Mouse (Mus musculus) subcutaneous adipose tissue, adult 2 months (tissue): ENCODE data around the gene Aqr. TPM values are rescaled to one million over a fixed set of nuclear protein-coding genes. Genes with fewer than 3 reads are reported as not detected.

ENCODE experiments used
- polyA plus RNA-seq: library from polyadenylated mRNA; depleted of rRNA; stranded (reverse); fragments of >200 nt; gene quantifications from 2 replicates; pipeline ENCODE4 v1.2.3, GENCODE M21; 2012; ENCODE audit warnings: low replicate concordance; rRNA removed

Aqr gene
- 15.6 and 29.8 TPM in 2 replicates for polyA plus RNA-seq

GRCm38 (mm10) chr2:114186924-114187323 is at the start of gene Aqr:
TSS of gene Aqr (minus strand) at chr2:114187024.

GRCm38 (mm10) chr2:114200932-114201559 is 14.2 kb upstream of the Aqr start, which contains the start of gene Zfp770:
TSS of gene Zfp770 (minus strand) at chr2:114201469.

GRCm38 (mm10) chr2:114052696-114053598 is 133.9 kb downstream of the Aqr start, which contains the start of gene Actc1:
TSS of gene Actc1 (minus strand) at chr2:114053548.

Other genes with a start within 250 kb of the Aqr start
- not detected in 2 replicates for gene Gjd2, start 173.4 kb downstream of the Aqr start, polyA plus RNA-seq
- gene Actc1, start 133.5 kb downstream of the Aqr start, polyA plus RNA-seq, result 2.1 and 2.3 TPM in 2 replicates
- 2.0 and 2.8 TPM in 2 replicates for gene Zfp770, start 14.4 kb upstream of the Aqr start, polyA plus RNA-seq